In the genomic region with DNA sequence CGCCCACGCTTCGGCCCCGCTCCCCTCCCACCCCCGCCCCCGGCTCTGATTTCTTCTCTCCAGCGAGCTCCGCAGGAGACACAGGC, we compare ENCODE assay signal across 9 mouse cellular contexts. TPM values are rescaled to one million over a fixed set of nuclear protein-coding genes. Genes with fewer than 3 reads are reported as not detected.
DNase-seq lines count a peak whose midpoint lies in the region; ATAC-seq and TF ChIP-seq lines count a peak whose summit lies in the region.
"Had no signal": no experiment of that assay in that cellular context is flagged by ENCODE, and none has a peak within 500 bp of the region (broad histone marks: within the 10 kb centered on the region; RNA-seq: fewer than 3 reads in every experiment).

TSS of gene Wnt6 (plus strand) at position 48 of the 86 bp plus-strand sequence.

- H3K4me2 ChIP-seq in hindbrain, embryonic 16.5 days (ENCODE audit: low read length): peak within 1 kb of the TSS; percentile 97
- peak within 1 kb of the TSS; percentile 94 for H3K4me2 ChIP-seq in midbrain, embryonic 15.5 days

- no peak for TF ChIP-seq CTCF in kidney, adult 2 months (conservative IDR thresholded peaks at IDR 0.05; ENCODE audit: insufficient read depth, insufficient read length, low read depth, low read length)

- no peak for DNase-seq in kidney, adult 2 months
- no peak for DNase-seq in kidney, adult 8-10 months
- no peak for DNase-seq in embryonic facial prominence, embryonic 10.5 days (ENCODE audit: low spot score)
- no peak for DNase-seq in layer of hippocampus, postnatal 25 days (ENCODE audit: extremely low spot score in 1 of 2, low spot score in 1 of 2)
- no peak for DNase-seq in embryo, embryonic 11 days
- DNase-seq in natural killer cell, adult 2 months (ENCODE audit: low spot score in 2 of 2): no peak
- DNase-seq: cerebellum, adult 9-10 months had no signal

- no peak within 1 kb of the TSS for H3K27ac ChIP-seq in kidney, adult 2 months (ENCODE audit: insufficient read depth, low read depth, low read length)
- H3K27ac ChIP-seq in embryonic facial prominence, embryonic 10.5 days (replicated peaks): peak within 1 kb of the TSS; percentile 72
- H3K27ac ChIP-seq in hindbrain, embryonic 16.5 days (ENCODE audit: low read depth, low read length): no peak within 1 kb of the TSS
- H3K27ac ChIP-seq in midbrain, embryonic 15.5 days: no peak within 1 kb of the TSS

- peak within 1 kb of the TSS; percentile 41 for H3K4me3 ChIP-seq in kidney, adult 2 months (ENCODE audit: insufficient read depth, low read depth, low read length)
- peak within 1 kb of the TSS; percentile 66 for H3K4me3 ChIP-seq in embryonic facial prominence, embryonic 10.5 days
- peak within 1 kb of the TSS; percentile 52 for H3K4me3 ChIP-seq in hindbrain, embryonic 16.5 days (ENCODE audit: low read length)
- H3K4me3 ChIP-seq in midbrain, embryonic 15.5 days: peak within 1 kb of the TSS; percentile 46

- peaks cover 4% of the 10 kb centered on the region; the same call in 1 of the 2 replicates for H3K27me3 ChIP-seq in kidney, adult 2 months (replicated peaks; ENCODE audit: control insufficient read depth, insufficient read depth, low read length)
- H3K27me3 ChIP-seq in embryonic facial prominence, embryonic 10.5 days (replicated peaks; ENCODE audit: low read depth, poor library complexity, severe bottlenecking): peaks cover 100% of the 10 kb centered on the region
- H3K27me3 ChIP-seq in hindbrain, embryonic 16.5 days (replicated peaks; ENCODE audit: control insufficient read depth, insufficient read depth, low read length): peaks cover 70% of the 10 kb centered on the region
- peaks cover 86% of the 10 kb centered on the region for H3K27me3 ChIP-seq in midbrain, embryonic 15.5 days (replicated peaks)

- TF ChIP-seq POLR2A in kidney, adult 2 months (IDR thresholded peaks at IDR 0.05; ENCODE audit: low read depth, low read length): no peak

- H3K9me3 ChIP-seq in embryonic facial prominence, embryonic 10.5 days: no peaks in the 10 kb centered on the region
- H3K9me3 ChIP-seq in hindbrain, embryonic 16.5 days (ENCODE audit: control insufficient read depth, low read length): no peaks in the 10 kb centered on the region
- H3K9me3 ChIP-seq in midbrain, embryonic 15.5 days: no peaks in the 10 kb centered on the region

- no peaks in the 10 kb centered on the region for H3K4me1 ChIP-seq in kidney, adult 2 months (ENCODE audit: control insufficient read depth, insufficient read depth, low read length)
- H3K4me1 ChIP-seq in embryonic facial prominence, embryonic 10.5 days: peaks cover 61% of the 10 kb centered on the region
- peaks cover 22% of the 10 kb centered on the region for H3K4me1 ChIP-seq in hindbrain, embryonic 16.5 days (ENCODE audit: control insufficient read depth, insufficient read depth, low read depth, low read length)
- peaks cover 33% of the 10 kb centered on the region for H3K4me1 ChIP-seq in midbrain, embryonic 15.5 days

- WGBS in kidney, adult 2 months: 11% methylated on average over 6 of the region's 8 CpGs
- 9% methylated on average over 7 of the region's 8 CpGs for WGBS in embryonic facial prominence, embryonic 10.5 days
- 0% methylated on average over 1 of the region's 8 CpGs for WGBS in hindbrain, embryonic 16.5 days
- WGBS in midbrain, embryonic 15.5 days: 0% methylated on average over 1 of the region's 8 CpGs

- ATAC-seq in hindbrain, embryonic 16.5 days: no peak
- ATAC-seq in midbrain, embryonic 15.5 days (replicated peaks): no peak

- peak within 1 kb of the TSS; percentile 57 for H3K9ac ChIP-seq in hindbrain, embryonic 16.5 days (ENCODE audit: low read depth, low read length)
- peak within 1 kb of the TSS; percentile 43 for H3K9ac ChIP-seq in midbrain, embryonic 15.5 days

- no peaks in the 10 kb centered on the region for H3K36me3 ChIP-seq in kidney, adult 2 months (ENCODE audit: control insufficient read depth, insufficient read depth, low read length)
- H3K36me3 ChIP-seq in embryonic facial prominence, embryonic 10.5 days (replicated peaks): no peaks in the 10 kb centered on the region
- no peaks in the 10 kb centered on the region for H3K36me3 ChIP-seq in hindbrain, embryonic 16.5 days (ENCODE audit: control insufficient read depth, insufficient read depth, low read length)
- no peaks in the 10 kb centered on the region for H3K36me3 ChIP-seq in midbrain, embryonic 15.5 days (replicated peaks)

RNA-seq across cellular contexts. Expression of gene Wnt6, which starts in this region (rescaled TPM):
- polyA plus RNA-seq in kidney, adult 2 months (2012; rRNA removed): 0.27 and 0.48 TPM in 2 replicates
- polyA plus RNA-seq in embryonic facial prominence, embryonic 10.5 days (2016; fragmentation: Nextera tagmentation; extraction: Ambion mirVana): 26.5 and 26.6 TPM in 2 replicates
- polyA plus RNA-seq in hindbrain, embryonic 16.5 days (2015; fragmentation: Nextera tagmentation; extraction: Ambion mirVana): 4.9 and 6.1 TPM in 2 replicates
- 5.6 and 7.2 TPM in 2 replicates for polyA plus RNA-seq in midbrain, embryonic 15.5 days (2015; fragmentation: Nextera tagmentation; extraction: Ambion mirVana)
- under 1 TPM in 1 of 2 experiments, not detected in 1; 0.37 TPM for total RNA-seq in layer of hippocampus, postnatal 25 days (2021)
